Mouse (Mus musculus): Measurements from ENCODE around the gene Gm17631. TPM values are rescaled to one million over a fixed set of nuclear protein-coding genes. Genes with fewer than 3 reads are reported as not detected.
"Not testable (repeated sequence)": the region's sequence is repeated elsewhere in the genome, so short reads cannot be mapped to it uniquely, and the experiment has no call there.

The Gm17631 gene
- total RNA-seq (2014; rRNA removed) = not detected in 2 replicates
- polyA plus RNA-seq (2015; fragmentation: Nextera tagmentation; extraction: Ambion mirVana) = not detected in 2 replicates

GRCm38 (mm10) chr6:129862349-129862748 is at the start of gene Gm17631:
Gene Gm17631, plus strand, starts transcription at chr6:129862649.
- ATAC-seq (ENCODE audit: low FRiP score); H3K9me3 ChIP-seq (ENCODE audit: low read length); H3K36me3 ChIP-seq (ENCODE audit: insufficient read depth, low read length); H3K4me3 ChIP-seq (ENCODE audit: low read depth, low read length); H3K27ac ChIP-seq (ENCODE audit: low read depth, low read length); H3K4me2 ChIP-seq (ENCODE audit: low read depth, low read length, poor library complexity, severe bottlenecking); DNase-seq (ENCODE audit: low spot score); H3K9ac ChIP-seq (replicated peaks; ENCODE audit: low read length, poor library complexity, severe bottlenecking); H3K4me1 ChIP-seq (ENCODE audit: insufficient read depth, low read length); H3K27me3 ChIP-seq (ENCODE audit: insufficient read depth, low read length): not testable (repeated sequence)
- no CpG with 5 or more reads among the region's 3 CpGs for WGBS

DNA sequence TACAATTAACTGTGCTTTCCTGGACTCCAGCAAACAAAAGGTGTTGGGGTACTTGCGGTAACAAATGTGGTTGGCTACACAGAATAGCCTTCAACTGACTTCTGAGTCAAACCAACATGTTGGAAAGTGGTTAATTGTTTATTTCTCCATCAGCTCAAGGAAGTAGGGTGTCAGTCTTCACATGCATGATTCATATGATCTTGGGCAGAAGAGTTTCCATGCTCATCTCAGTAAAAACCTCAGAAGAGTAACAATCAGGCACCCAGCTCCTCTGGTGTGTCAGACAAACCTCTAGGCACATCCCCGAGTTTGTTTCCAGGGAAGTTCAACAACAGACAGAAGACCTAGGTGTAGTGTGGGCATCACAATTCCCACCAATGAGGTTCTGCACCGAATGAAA is 44.7 kb upstream of the Gm17631 start:
- no peaks in the 10 kb centered on the region for H3K4me1 ChIP-seq (ENCODE audit: insufficient read depth, low read length)
- WGBS = 62% methylated on average over 3 of the region's 3 CpGs

GRCm38 (mm10) chr6:129824004-129824403 is 38.4 kb upstream of the Gm17631 start:
- WGBS = 72% methylated on average over 1 of the region's 1 CpGs

More for the DNA sequence above, 44.7 kb upstream of the Gm17631 start:
- no peak for DNase-seq (ENCODE audit: low spot score)
- Histone ChIP-seq H3K36me3 (ENCODE audit: insufficient read depth, low read length) (no peaks in the 10 kb centered on the region), H3K9ac (replicated peaks; ENCODE audit: low read length, poor library complexity, severe bottlenecking) (no peak overlapping the region), H3K4me3 (ENCODE audit: low read depth, low read length) (no peak overlapping the region), H3K27me3 (ENCODE audit: insufficient read depth, low read length) (no peaks in the 10 kb centered on the region), H3K9me3 (ENCODE audit: low read length) (peaks cover 6% of the 10 kb centered on the region; the same call in 1 of the 2 replicates), H3K27ac (ENCODE audit: low read depth, low read length) (no peak overlapping the region), H3K4me2 (ENCODE audit: low read depth, low read length, poor library complexity, severe bottlenecking) (no peak overlapping the region)
- TF ChIP-seq CTCF (IDR thresholded peaks at IDR 0.05) = no peak
- no peak for ATAC-seq (ENCODE audit: low FRiP score)

GRCm38 (mm10) chr6:129825559-129825958 is 36.9 kb upstream of the Gm17631 start:
- TF ChIP-seq CTCF (IDR thresholded peaks at IDR 0.05) = no peak
- Histone ChIP-seq H3K36me3 (ENCODE audit: insufficient read depth, low read length) (no peaks in the 10 kb centered on the region), H3K9me3 (ENCODE audit: low read length) (0 out of 2 replicates have a peak, but pooled peaks cover 11% of the 10 kb centered on the region), H3K27me3 (ENCODE audit: insufficient read depth, low read length) (no peaks in the 10 kb centered on the region), H3K4me1 (ENCODE audit: insufficient read depth, low read length) (no peaks in the 10 kb centered on the region), H3K27ac (ENCODE audit: low read depth, low read length) (no peak overlapping the region), H3K4me2 (ENCODE audit: low read depth, low read length, poor library complexity, severe bottlenecking) (no peak overlapping the region), H3K4me3 (ENCODE audit: low read depth, low read length) (no peak overlapping the region), H3K9ac (replicated peaks; ENCODE audit: low read length, poor library complexity, severe bottlenecking) (no peak overlapping the region)
- DNase-seq (ENCODE audit: low spot score) (no peak), ATAC-seq (ENCODE audit: low FRiP score) (no peak)
- WGBS = 80% methylated on average over 1 of the region's 1 CpGs

More at GRCm38 (mm10) chr6:129824004-129824403, 38.4 kb upstream of the Gm17631 start:
- 0 out of 2 replicates have a peak, but pooled peaks cover 8% of the 10 kb centered on the region for H3K9me3 ChIP-seq (ENCODE audit: low read length)
- ATAC-seq (ENCODE audit: low FRiP score) (no peak), DNase-seq (ENCODE audit: low spot score) (no peak)
- H3K4me3 ChIP-seq (ENCODE audit: low read depth, low read length) = no peak overlapping the region
- no peak overlapping the region for H3K9ac ChIP-seq (replicated peaks; ENCODE audit: low read length, poor library complexity, severe bottlenecking)
- no peaks in the 10 kb centered on the region for H3K36me3 ChIP-seq (ENCODE audit: insufficient read depth, low read length)
- H3K4me2 ChIP-seq (ENCODE audit: low read depth, low read length, poor library complexity, severe bottlenecking) = no peak overlapping the region
- no peaks in the 10 kb centered on the region for H3K4me1 ChIP-seq (ENCODE audit: insufficient read depth, low read length)
- no peaks in the 10 kb centered on the region for H3K27me3 ChIP-seq (ENCODE audit: insufficient read depth, low read length)
- no peak for TF ChIP-seq CTCF (IDR thresholded peaks at IDR 0.05)
- no peak overlapping the region for H3K27ac ChIP-seq (ENCODE audit: low read depth, low read length)

GRCm38 (mm10) chr6:129876549-129876948 is 14.1 kb downstream of the Gm17631 start, which contains the start of gene Klra17:
Gene Klra17, minus strand, starts transcription at chr6:129876672.
- ATAC-seq (ENCODE audit: low FRiP score) (no peak), DNase-seq (ENCODE audit: low spot score) (no peak)
- H3K9me3 ChIP-seq (ENCODE audit: low read length) = peaks cover 12% of the 10 kb centered on the region
- H3K36me3 ChIP-seq (ENCODE audit: insufficient read depth, low read length) = no peaks in the 10 kb centered on the region
- H3K27me3 ChIP-seq (ENCODE audit: insufficient read depth, low read length) = no peaks in the 10 kb centered on the region
- H3K4me3 ChIP-seq (ENCODE audit: low read depth, low read length) = no peak within 1 kb of the TSS
- no peak for TF ChIP-seq CTCF (IDR thresholded peaks at IDR 0.05)
- no peak within 1 kb of the TSS for H3K4me2 ChIP-seq (ENCODE audit: low read depth, low read length, poor library complexity, severe bottlenecking)
- no peak within 1 kb of the TSS for H3K27ac ChIP-seq (ENCODE audit: low read depth, low read length)
- H3K4me1 ChIP-seq (ENCODE audit: insufficient read depth, low read length) = no peaks in the 10 kb centered on the region
- WGBS = 62% methylated on average over 1 of the region's 1 CpGs
- H3K9ac ChIP-seq (replicated peaks; ENCODE audit: low read length, poor library complexity, severe bottlenecking) = no peak within 1 kb of the TSS

- Histone ChIP-seq H3K4me1 (ENCODE audit: insufficient read depth, low read length) (no peaks in the 10 kb centered on the region), H3K36me3 (ENCODE audit: insufficient read depth, low read length) (no peaks in the 10 kb centered on the region), H3K9me3 (ENCODE audit: low read length) (peaks cover 10% of the 10 kb centered on the region), H3K27ac (ENCODE audit: low read depth, low read length) (no peak overlapping the region), H3K27me3 (ENCODE audit: insufficient read depth, low read length) (no peaks in the 10 kb centered on the region), H3K4me2 (ENCODE audit: low read depth, low read length, poor library complexity, severe bottlenecking) (no peak overlapping the region), H3K4me3 (ENCODE audit: low read depth, low read length) (no peak overlapping the region), H3K9ac (replicated peaks; ENCODE audit: low read length, poor library complexity, severe bottlenecking) (no peak overlapping the region)
- 85% methylated on average over 2 of the region's 2 CpGs for WGBS
- no peak for TF ChIP-seq CTCF (IDR thresholded peaks at IDR 0.05)
- no peak for DNase-seq (ENCODE audit: low spot score)
- ATAC-seq (ENCODE audit: low FRiP score) = no peak
Observed at GRCm38 (mm10) chr6:129882525-129882924, 20.1 kb downstream of the Gm17631 start.

Other genes with a start within 250 kb of the Gm17631 start
- not detected in 2 replicates for gene Klrk1, start 238.8 kb upstream of the Gm17631 start, total RNA-seq (2014; rRNA removed)
- gene Klrk1, start 238.8 kb upstream of the Gm17631 start, polyA plus RNA-seq (2015; fragmentation: Nextera tagmentation; extraction: Ambion mirVana) = 0.07 TPM in 1 of 2 replicates, not detected in the other
- gene Klrc3, start 219.3 kb upstream of the Gm17631 start, total RNA-seq (2014; rRNA removed) = not detected in 2 replicates
- not detected in 2 replicates for gene Klrc3, start 219.3 kb upstream of the Gm17631 start, polyA plus RNA-seq (2015; fragmentation: Nextera tagmentation; extraction: Ambion mirVana)
- not detected in 2 replicates for gene Klrc2, start 202.0 kb upstream of the Gm17631 start, total RNA-seq (2014; rRNA removed)
- not detected in 2 replicates for gene Klrc2, start 202.0 kb upstream of the Gm17631 start, polyA plus RNA-seq (2015; fragmentation: Nextera tagmentation; extraction: Ambion mirVana)
- not detected in 2 replicates for gene Klrc1, start 183.7 kb upstream of the Gm17631 start, total RNA-seq (2014; rRNA removed)
- not detected in 2 replicates for gene Klrc1, start 183.7 kb upstream of the Gm17631 start, polyA plus RNA-seq (2015; fragmentation: Nextera tagmentation; extraction: Ambion mirVana)
- not detected in 2 replicates for gene Klri1, start 145.5 kb upstream of the Gm17631 start, total RNA-seq (2014; rRNA removed)
- not detected in 2 replicates for gene Klri1, start 145.5 kb upstream of the Gm17631 start, polyA plus RNA-seq (2015; fragmentation: Nextera tagmentation; extraction: Ambion mirVana)
- gene Klri2, start 122.2 kb upstream of the Gm17631 start, total RNA-seq (2014; rRNA removed) = 0.14 TPM in 1 of 2 replicates, not detected in the other
- gene Klri2, start 122.2 kb upstream of the Gm17631 start, polyA plus RNA-seq (2015; fragmentation: Nextera tagmentation; extraction: Ambion mirVana) = 0.04 TPM in 1 of 2 replicates, not detected in the other
- not detected in 2 replicates for gene Gm156, start 78.4 kb upstream of the Gm17631 start, total RNA-seq (2014; rRNA removed)
- not detected in 2 replicates for gene Gm156, start 78.4 kb upstream of the Gm17631 start, polyA plus RNA-seq (2015; fragmentation: Nextera tagmentation; extraction: Ambion mirVana)
- gene Klra17, start 14.0 kb downstream of the Gm17631 start, total RNA-seq (2014; rRNA removed) = not detected in 2 replicates
- not detected in 2 replicates for gene Klra17, start 14.0 kb downstream of the Gm17631 start, polyA plus RNA-seq (2015; fragmentation: Nextera tagmentation; extraction: Ambion mirVana)
- gene Klra5, start 55.0 kb downstream of the Gm17631 start, total RNA-seq (2014; rRNA removed) = not detected in 2 replicates
- gene Klra5, start 55.0 kb downstream of the Gm17631 start, polyA plus RNA-seq (2015; fragmentation: Nextera tagmentation; extraction: Ambion mirVana) = not detected in 2 replicates
- gene Klra6, start 164.3 kb downstream of the Gm17631 start, total RNA-seq (2014; rRNA removed) = not detected in 2 replicates
- not detected in 2 replicates for gene Klra6, start 164.3 kb downstream of the Gm17631 start, polyA plus RNA-seq (2015; fragmentation: Nextera tagmentation; extraction: Ambion mirVana)
- gene Klra4, start 204.6 kb downstream of the Gm17631 start, total RNA-seq (2014; rRNA removed) = not detected in 2 replicates
- not detected in 2 replicates for gene Klra4, start 204.6 kb downstream of the Gm17631 start, polyA plus RNA-seq (2015; fragmentation: Nextera tagmentation; extraction: Ambion mirVana)

Measured in midbrain, postnatal 0 days (tissue).